Mouse (Mus musculus): Measurements from ENCODE around the gene Bscl2. TPM values are rescaled to one million over a fixed set of nuclear protein-coding genes. Genes with fewer than 3 reads are reported as not detected.
"Not testable (repeated sequence)": the region's sequence is repeated elsewhere in the genome, so short reads cannot be mapped to it uniquely, and the experiment has no call there.

Gene Bscl2
- polyA plus RNA-seq, 1 experiment from 2014 or later = 36.4 TPM

- peaks cover 17% of the 10 kb centered on the region for H3K36me3 ChIP-seq
- no peaks in the 10 kb centered on the region for H3K9me3 ChIP-seq (replicated peaks)
- H3K9ac ChIP-seq = no peak overlapping the region
- no peaks in the 10 kb centered on the region for H3K27me3 ChIP-seq
- 48% methylated on average over 7 of the region's 7 CpGs for WGBS
- H3K4me3 ChIP-seq = no peak overlapping the region
- H3K27ac ChIP-seq = no peak overlapping the region
- no peak for ATAC-seq (replicated peaks; ENCODE audit: insufficient number of reproducible peaks, insufficient read depth, low FRiP score, low read depth)
- peaks cover 13% of the 10 kb centered on the region for H3K4me1 ChIP-seq (replicated peaks)
- H3K4me2 ChIP-seq = no peak overlapping the region
These were observed 14.4 kb downstream of the Bscl2 start for GRCm38 (mm10) chr19:8851639-8852038.

DNA sequence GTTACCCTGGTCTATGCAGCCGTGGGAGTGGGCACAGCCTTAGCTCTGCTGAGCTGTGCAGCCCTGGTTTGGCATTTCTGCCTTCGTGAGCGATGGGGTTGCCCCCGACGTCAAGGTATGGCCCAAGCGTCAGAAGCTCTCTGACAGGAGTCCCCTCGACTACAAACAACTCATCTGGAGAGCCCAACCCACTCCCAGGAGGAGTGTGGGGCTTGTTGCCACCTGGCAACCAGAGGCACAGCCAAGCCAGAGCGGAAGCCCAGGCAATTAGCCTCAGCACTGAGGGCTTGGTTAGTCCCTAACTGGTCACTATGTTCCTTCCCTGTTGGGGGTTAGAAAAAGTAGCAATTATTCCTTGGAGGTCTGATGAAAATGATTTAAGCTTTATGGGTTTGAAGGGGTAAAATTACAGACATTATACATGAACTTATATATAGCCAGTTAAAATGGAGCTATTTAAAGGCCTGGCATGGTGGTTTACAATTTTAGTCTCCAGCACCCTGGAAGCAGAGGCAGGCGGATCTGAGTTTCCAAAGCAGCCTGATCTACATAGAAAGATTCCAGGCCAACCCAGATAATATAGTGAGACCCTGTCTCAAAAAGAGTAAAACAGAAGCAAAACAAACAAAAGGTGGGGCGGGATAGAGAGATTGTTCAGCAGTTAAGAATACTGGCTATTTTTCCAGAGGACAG, 15.1 kb downstream of the Bscl2 start:
- peaks cover 13% of the 10 kb centered on the region for H3K4me1 ChIP-seq (replicated peaks)
- H3K9ac ChIP-seq = no peak overlapping the region
- H3K27me3 ChIP-seq = no peaks in the 10 kb centered on the region
- no peak for ATAC-seq (replicated peaks; ENCODE audit: insufficient number of reproducible peaks, insufficient read depth, low FRiP score, low read depth)
- no peak overlapping the region for H3K4me2 ChIP-seq
- H3K4me3 ChIP-seq = no peak overlapping the region
- 51% methylated on average over 10 of the region's 10 CpGs for WGBS
- no peak overlapping the region for H3K27ac ChIP-seq
- H3K9me3 ChIP-seq (replicated peaks) = no peaks in the 10 kb centered on the region
- H3K36me3 ChIP-seq = peaks cover 9% of the 10 kb centered on the region

DNA sequence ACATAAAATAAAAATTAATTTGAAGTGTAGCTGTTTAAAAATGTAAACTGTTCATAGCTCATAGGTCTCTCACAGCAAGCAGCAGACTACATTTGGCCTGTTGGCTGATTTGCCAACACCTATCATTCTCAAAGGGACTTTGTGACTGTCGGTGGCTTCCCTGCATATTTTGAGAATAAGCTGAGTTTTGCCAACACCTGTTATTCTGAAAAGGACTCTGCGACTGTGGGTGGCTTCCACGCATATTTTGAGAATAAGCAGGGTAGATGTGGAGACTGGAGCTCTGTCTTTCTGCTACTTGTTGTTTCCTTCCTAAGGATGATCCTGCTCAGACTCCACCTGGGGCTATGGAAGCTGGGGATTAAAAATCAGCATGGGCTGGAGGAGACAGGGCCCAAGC, 15.8 kb downstream of the Bscl2 start:
- H3K36me3 ChIP-seq = peaks cover 5% of the 10 kb centered on the region; the same call in 1 of the 2 replicates
- H3K9me3 ChIP-seq (replicated peaks) = no peaks in the 10 kb centered on the region
- no peak for ATAC-seq (replicated peaks; ENCODE audit: insufficient number of reproducible peaks, insufficient read depth, low FRiP score, low read depth)
- no peaks in the 10 kb centered on the region for H3K27me3 ChIP-seq
- H3K9ac ChIP-seq = no peak overlapping the region
- H3K4me1 ChIP-seq (replicated peaks) = peaks cover 13% of the 10 kb centered on the region
- H3K4me3 ChIP-seq = no peak overlapping the region
- WGBS = 75% methylated on average over 3 of the region's 3 CpGs
- H3K27ac ChIP-seq = no peak overlapping the region
- no peak overlapping the region for H3K4me2 ChIP-seq

DNA sequence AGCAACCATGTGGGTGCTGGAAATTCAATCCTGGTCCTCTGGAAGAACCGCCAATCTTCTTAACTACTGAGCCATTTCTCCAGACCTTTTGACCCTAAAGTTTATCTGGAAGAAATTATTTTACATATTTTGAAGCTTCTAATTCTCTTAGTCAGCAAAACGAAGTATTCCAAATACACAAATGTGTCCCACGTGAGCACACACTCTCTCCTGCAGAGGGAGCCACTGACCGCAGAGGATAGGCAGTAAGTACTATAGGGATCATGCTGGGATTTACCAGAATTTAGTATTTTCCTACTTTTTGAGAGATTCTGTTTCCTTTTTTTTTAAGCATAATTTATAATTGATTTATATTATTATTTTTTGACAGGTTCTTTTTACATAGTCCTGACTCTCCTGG, 20.4 kb downstream of the Bscl2 start:
- H3K4me2 ChIP-seq = no peak overlapping the region
- no peaks in the 10 kb centered on the region for H3K9me3 ChIP-seq (replicated peaks)
- 44% methylated on average over 4 of the region's 4 CpGs for WGBS
- ATAC-seq (replicated peaks; ENCODE audit: insufficient number of reproducible peaks, insufficient read depth, low FRiP score, low read depth) = no peak
- H3K27me3 ChIP-seq = no peaks in the 10 kb centered on the region
- no peak overlapping the region for H3K4me3 ChIP-seq
- no peak overlapping the region for H3K9ac ChIP-seq
- H3K4me1 ChIP-seq (replicated peaks) = no peaks in the 10 kb centered on the region
- no peak overlapping the region for H3K27ac ChIP-seq
- H3K36me3 ChIP-seq = no peaks in the 10 kb centered on the region

GRCm38 (mm10) chr19:8859018-8859417, 21.8 kb downstream of the Bscl2 start:
- 26% methylated on average over 1 of the region's 1 CpGs for WGBS
- no peak overlapping the region for H3K4me3 ChIP-seq
- no peaks in the 10 kb centered on the region for H3K36me3 ChIP-seq
- H3K4me2 ChIP-seq = no peak overlapping the region
- no peaks in the 10 kb centered on the region for H3K9me3 ChIP-seq (replicated peaks)
- no peak overlapping the region for H3K27ac ChIP-seq
- H3K27me3 ChIP-seq = no peaks in the 10 kb centered on the region
- no peak overlapping the region for H3K9ac ChIP-seq
- no peaks in the 10 kb centered on the region for H3K4me1 ChIP-seq (replicated peaks)
- ATAC-seq (replicated peaks; ENCODE audit: insufficient number of reproducible peaks, insufficient read depth, low FRiP score, low read depth) = no peak

GRCm38 (mm10) chr19:8864265-8864664, 27.0 kb downstream of the Bscl2 start:
- Histone ChIP-seq H3K4me1 (replicated peaks) (no peaks in the 10 kb centered on the region), H3K36me3 (no peaks in the 10 kb centered on the region), H3K27ac (no peak overlapping the region), H3K9ac (no peak overlapping the region), H3K4me3 (no peak overlapping the region), H3K9me3 (replicated peaks) (no peaks in the 10 kb centered on the region), H3K4me2 (no peak overlapping the region), H3K27me3 (no peaks in the 10 kb centered on the region)
- 77% methylated on average over 6 of the region's 6 CpGs for WGBS
- ATAC-seq (replicated peaks; ENCODE audit: insufficient number of reproducible peaks, insufficient read depth, low FRiP score, low read depth) = no peak

- Histone ChIP-seq H3K4me3 (peak overlapping the region; percentile 83), H3K36me3 (peaks cover 24% of the 10 kb centered on the region), H3K4me2 (peak overlapping the region; percentile 87)
- not testable (repeated sequence) for H3K9me3 ChIP-seq (replicated peaks); H3K4me1 ChIP-seq (replicated peaks); H3K27ac ChIP-seq; H3K27me3 ChIP-seq; H3K9ac ChIP-seq; ATAC-seq (replicated peaks; ENCODE audit: insufficient number of reproducible peaks, insufficient read depth, low FRiP score, low read depth)
- 78% methylated on average over 3 of the region's 3 CpGs for WGBS
These were observed 33.1 kb downstream of the Bscl2 start for GRCm38 (mm10) chr19:8870381-8870780.

DNA sequence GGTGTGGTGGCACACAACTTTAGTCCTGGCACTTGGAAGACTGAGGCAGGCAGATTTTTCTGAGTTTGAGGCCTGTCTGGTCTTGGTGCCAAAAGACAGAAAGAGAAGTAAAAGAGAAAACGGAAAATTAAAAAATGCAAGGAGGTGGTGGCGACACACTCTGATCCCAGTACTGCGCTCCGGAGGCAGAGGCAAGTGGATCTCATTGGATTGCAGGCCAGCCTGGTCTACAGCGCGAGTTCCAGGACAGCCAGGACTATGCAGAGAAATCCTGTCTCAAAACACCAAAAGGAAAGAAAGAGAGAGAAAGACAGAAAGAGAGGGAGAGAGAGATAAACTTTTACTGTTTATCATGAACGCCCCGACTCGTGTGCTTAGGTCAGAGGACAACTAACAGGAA, 33.6 kb downstream of the Bscl2 start:
- 42% methylated on average over 9 of the region's 9 CpGs for WGBS
- H3K36me3 ChIP-seq = peaks cover 28% of the 10 kb centered on the region
- H3K4me2 ChIP-seq = peak overlapping the region; percentile 87
- no peak for ATAC-seq (replicated peaks; ENCODE audit: insufficient number of reproducible peaks, insufficient read depth, low FRiP score, low read depth)
- no peaks in the 10 kb centered on the region for H3K27me3 ChIP-seq
- peaks cover 9% of the 10 kb centered on the region for H3K4me1 ChIP-seq (replicated peaks)
- H3K27ac ChIP-seq = peak overlapping the region; percentile 66
- H3K9me3 ChIP-seq (replicated peaks) = no peaks in the 10 kb centered on the region
- H3K9ac ChIP-seq = peak overlapping the region; percentile 96
- H3K4me3 ChIP-seq = peak overlapping the region; percentile 83

DNA sequence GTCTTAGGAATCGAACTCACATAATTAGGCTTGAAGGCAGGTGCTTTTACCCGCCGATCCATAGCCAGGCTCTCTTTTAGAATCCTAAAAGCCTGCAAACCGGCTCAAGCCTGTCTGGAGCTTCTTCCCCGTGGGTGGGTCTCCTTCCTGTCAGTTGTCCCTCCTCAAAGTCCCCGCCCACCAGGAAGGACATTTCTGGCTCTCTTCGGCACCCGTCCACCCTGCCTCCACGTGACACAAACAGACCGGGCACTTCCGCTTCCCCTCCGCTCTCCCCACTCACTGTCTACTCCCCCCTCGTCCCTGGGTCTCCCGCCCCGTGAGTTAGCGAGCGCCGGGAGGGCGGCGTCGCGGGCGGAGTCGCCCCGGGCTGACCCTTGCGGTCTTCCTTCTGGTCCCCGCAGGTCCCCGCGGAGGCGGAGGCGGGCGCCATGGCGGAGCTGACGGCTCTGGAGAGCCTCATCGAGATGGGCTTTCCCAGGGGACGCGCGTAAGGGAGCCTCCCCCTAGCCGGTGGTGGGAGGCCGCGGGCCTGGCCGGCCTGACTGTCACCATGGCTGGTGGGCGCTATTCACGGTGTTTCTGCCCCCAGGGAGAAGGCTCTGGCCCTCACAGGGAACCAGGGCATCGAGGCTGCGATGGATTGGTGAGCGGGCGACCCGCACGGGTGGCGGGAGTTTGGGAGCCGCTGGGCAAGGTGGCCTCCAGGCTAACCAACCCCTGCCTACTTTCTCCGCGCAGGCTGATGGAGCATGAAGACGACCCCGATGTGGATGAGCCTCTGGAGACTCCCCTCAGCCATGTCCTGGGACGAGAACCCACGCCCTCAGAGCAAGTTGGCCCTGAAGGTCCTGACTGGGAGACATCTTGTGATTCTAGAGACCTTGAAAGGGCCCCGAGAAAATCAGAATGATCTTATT, 34.3 kb downstream of the Bscl2 start, which contains the start of gene Ubxn1:
Gene Ubxn1 (plus strand): TSS at position 230 of the 920 bp plus-strand sequence.
- peak within 1 kb of the TSS; percentile 80 for H3K27ac ChIP-seq
- peak within 1 kb of the TSS; percentile 83 for H3K4me3 ChIP-seq
- H3K9me3 ChIP-seq (replicated peaks) = no peaks in the 10 kb centered on the region
- H3K4me2 ChIP-seq = peak within 1 kb of the TSS; percentile 87
- H3K36me3 ChIP-seq = peaks cover 33% of the 10 kb centered on the region
- no peaks in the 10 kb centered on the region for H3K27me3 ChIP-seq
- ATAC-seq (replicated peaks; ENCODE audit: insufficient number of reproducible peaks, insufficient read depth, low FRiP score, low read depth) = peak; percentile 96
- peak within 1 kb of the TSS; percentile 96 for H3K9ac ChIP-seq
- peaks cover 9% of the 10 kb centered on the region for H3K4me1 ChIP-seq (replicated peaks)
- WGBS = under 1% methylated on average over 57 of the region's 59 CpGs

DNA sequence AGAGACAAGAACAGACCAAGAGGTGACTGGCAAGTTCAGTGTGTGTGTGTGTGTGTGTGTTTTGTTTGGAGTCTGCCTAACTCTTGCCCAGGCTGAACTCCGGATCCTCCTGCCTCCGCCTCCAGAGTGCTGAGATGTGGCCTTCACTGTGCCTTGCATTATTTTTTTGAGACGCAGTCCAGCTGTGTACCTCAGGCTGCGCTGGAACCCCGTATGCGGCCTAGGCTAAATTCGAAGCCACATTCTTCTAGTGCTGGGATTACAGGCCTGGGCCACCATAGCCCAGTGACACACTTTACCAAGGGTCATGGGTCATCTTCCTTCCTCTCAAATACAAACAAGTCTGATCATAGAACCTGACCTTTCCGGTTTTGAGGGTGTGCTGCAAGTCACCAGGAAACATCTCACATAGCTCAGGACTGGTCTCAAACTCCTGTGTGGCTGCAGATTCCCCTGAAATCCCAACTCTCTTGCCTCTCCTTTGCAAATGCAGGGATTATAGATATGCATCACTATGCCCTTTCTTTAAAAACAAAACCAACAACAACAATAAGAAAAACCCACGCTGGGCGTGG, 35.1 kb downstream of the Bscl2 start:
- no peak for ATAC-seq (replicated peaks; ENCODE audit: insufficient number of reproducible peaks, insufficient read depth, low FRiP score, low read depth)
- 67% methylated on average over 10 of the region's 10 CpGs for WGBS
- Histone ChIP-seq H3K4me3 (peak overlapping the region; percentile 83), H3K27ac (peak overlapping the region; percentile 80), H3K36me3 (peaks cover 38% of the 10 kb centered on the region), H3K4me2 (peak overlapping the region; percentile 87), H3K4me1 (replicated peaks) (peaks cover 9% of the 10 kb centered on the region), H3K9me3 (replicated peaks) (no peaks in the 10 kb centered on the region), H3K27me3 (no peaks in the 10 kb centered on the region), H3K9ac (peak overlapping the region; percentile 96)

- Histone ChIP-seq H3K4me1 (replicated peaks) (peaks cover 19% of the 10 kb centered on the region), H3K9ac (no peak overlapping the region), H3K36me3 (peaks cover 41% of the 10 kb centered on the region), H3K9me3 (replicated peaks) (no peaks in the 10 kb centered on the region), H3K27ac (no peak overlapping the region), H3K4me3 (no peak overlapping the region), H3K27me3 (no peaks in the 10 kb centered on the region), H3K4me2 (no peak overlapping the region)
- WGBS = 88% methylated on average over 7 of the region's 7 CpGs
- ATAC-seq (replicated peaks; ENCODE audit: insufficient number of reproducible peaks, insufficient read depth, low FRiP score, low read depth) = no peak
These were observed 37.8 kb downstream of the Bscl2 start for GRCm38 (mm10) chr19:8875031-8875430.
